Mouse (Mus musculus) kidney, adult 11 months (tissue): Measurements from ENCODE around the gene Gfpt2.
"Not testable (repeated sequence)": the region's sequence is repeated elsewhere in the genome, so short reads cannot be mapped to it uniquely, and the experiment has no call there.

ENCODE experiments used
- DNase-seq: peaks from one replicate; pipeline ENCODE4 v3.0.0; 2022

Gfpt2 gene

DNA sequence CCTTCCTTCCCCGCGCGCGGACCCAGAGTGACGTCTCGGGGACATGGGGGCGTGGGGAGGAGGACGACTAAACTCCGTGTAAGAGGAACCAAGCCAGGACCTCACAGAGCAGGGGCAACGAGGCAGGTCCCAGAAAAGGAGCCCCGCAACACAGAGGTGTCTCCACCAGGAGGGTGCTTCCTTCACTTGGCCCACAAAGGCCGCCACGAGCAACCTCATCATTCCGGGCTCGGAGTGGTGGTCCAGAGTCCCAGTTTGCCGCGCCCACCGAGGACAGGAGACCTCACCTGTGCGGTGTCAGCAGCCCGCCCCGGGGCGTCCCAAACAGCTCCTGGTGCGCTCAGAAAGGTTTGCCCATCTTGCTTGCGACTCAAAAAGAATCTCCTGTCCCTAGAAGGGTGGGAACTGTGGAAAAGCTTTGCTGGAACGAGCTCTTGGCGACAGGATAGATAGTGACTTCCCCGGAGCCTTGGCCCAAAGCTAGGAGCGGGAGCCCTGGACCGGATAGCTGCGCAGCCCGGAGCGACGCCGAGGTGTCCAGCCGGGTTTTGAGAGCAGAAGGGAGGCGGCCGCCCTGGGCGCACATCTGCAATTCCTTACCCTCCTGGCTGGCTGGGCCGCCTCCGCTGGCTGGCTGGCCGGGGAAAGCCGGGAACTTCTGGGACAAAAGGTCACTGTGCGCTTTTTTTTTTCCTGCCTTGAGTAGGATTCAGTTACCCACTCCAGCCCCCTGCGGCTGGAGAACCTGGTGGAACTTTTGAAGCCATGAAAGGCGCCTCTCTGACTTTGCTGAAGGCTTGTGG lies 565 bp downstream of the Gfpt2 start:
- DNase-seq, result peak; percentile 6

DNA sequence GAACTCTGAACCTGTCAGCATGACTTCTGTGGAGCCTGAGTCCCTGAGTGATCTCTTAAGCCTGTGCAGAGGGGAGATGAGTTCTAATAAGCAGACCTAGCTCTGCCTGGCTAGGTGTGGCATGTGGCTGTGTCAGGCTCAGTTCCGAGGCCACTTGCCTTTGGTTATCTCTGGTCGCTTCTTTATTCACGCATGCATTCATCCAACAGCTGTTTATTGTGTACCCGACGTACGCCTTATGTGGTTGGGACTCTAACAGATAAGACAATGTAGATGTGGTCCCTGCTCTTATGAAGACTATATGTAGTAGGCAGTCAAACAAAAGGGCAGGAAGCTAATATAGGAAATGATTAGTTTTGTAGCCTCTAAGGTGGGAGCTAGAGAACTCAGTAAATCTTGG lies 5.0 kb downstream of the Gfpt2 start:
- DNase-seq, result no peak

- DNase-seq, result no peak
Observed at GRCm38 (mm10) chr11:49801516-49801915, 7.5 kb downstream of the Gfpt2 start.

DNA sequence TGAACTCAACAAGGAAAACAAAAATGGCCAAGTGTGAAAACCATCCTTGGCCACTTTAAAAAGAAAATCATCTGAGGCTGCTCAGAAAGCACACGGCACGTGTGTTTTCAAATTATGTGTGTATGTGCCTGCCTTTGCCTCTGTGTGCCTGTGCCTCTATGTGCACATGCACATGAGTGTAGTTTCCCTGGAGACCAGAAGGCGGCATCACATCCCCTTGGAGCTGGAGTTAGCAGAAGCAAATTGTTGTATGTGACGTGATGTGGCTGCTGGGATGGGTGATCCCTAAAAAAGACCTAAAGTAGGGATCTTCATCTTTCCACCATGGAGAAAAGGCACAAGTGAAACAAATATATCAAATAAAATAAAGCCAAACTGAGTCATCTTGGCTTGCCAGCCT lies 9.8 kb downstream of the Gfpt2 start:
- DNase-seq, result no peak

DNA sequence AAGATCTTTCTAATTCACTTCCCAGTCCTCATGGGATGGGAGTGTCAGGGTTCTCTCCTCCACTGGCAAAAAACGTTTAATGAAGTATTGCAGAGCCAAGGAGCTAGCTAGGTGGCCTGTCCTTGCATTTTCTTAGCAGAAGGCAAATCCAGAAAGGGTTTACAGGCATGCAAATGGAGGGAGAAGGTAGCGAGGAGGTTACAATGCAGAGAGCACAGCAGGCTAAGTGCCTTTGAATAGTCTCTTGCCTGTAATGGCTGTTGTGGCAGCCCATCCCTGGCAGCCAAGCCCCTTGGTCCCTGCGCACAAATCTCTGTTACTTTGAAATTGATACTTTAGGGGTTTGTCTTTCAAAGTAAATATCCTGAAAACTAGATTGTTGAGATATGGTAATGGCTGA lies 12.2 kb downstream of the Gfpt2 start:
- DNase-seq, result no peak

GRCm38 (mm10) chr11:49808946-49809345 lies 15.0 kb downstream of the Gfpt2 start:
- no peak for DNase-seq

DNA sequence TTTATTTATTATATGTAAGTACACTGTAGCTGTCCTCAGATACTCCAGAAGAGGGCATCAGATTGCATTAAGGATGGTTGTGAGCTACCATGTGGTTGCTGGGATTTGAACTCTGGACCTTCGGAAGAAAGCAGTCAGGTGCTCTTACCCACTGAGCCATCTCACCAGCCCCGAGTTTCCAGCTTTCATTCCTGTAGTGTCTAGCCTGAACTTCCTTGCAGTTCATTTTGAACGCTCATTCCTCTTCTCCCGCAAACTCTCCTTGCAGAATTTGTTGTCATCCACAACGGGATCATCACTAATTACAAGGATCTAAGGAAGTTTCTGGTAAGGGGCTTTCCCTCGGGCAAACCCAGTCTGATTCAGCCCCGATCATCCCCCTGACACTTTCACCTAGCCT lies 16.7 kb downstream of the Gfpt2 start:
- DNase-seq, result not testable (repeated sequence)

DNA sequence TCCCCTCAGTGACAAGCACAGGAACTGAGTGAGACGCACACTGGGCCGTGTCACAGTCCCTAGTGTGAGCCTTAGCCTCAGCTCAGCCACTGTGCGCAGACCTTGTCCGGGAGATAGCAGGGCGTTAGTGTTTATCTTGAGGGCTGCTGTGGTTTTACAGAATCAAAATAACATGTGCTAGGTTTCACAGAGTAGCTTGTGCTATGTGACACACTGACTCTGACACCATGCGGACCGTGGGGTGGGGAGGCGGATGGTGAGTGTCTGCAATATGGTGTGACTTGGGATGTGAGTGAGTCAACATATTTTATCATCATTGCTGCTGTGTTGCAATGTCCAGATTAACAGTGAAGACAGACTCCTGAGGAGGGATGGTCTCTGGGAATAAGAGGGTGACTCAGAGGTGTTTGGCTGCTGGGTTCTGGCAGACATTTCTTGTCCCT lies 17.1 kb downstream of the Gfpt2 start:
- no peak for DNase-seq

GRCm38 (mm10) chr11:49811879-49812278 lies 17.9 kb downstream of the Gfpt2 start:
- no peak for DNase-seq

DNA sequence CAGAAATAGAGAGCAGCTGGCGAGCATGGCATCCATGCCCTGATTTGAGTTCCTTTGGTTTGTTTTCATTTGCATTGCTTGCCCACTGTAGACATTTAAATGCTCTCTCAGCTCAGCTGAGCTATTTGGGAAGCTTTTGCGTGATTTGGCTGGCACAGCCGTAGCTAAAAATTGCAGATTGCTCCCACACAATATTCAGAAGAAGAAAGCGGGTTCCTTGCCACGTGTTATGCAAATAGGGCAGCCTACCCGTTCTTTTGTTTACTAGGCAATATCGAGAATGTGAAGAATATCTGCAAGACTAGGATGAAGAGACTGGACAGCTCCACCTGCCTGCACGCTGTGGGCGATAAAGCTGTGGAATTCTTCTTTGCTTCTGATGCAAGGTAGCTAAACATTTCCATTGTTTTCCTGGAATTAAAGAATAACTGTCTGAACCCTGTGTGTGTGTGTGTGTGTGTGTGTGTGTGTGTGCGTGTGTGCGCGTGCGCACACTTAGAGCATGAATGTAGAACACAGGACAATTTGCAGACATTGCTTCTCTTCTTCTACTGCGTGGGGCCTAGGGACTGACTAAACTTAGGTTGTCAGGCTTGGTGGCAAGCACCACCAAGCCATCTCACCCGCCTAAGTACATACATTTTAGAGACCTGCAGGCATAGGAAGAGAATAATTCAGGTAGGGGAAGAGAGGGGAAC lies 25.0 kb downstream of the Gfpt2 start:
- no peak for DNase-seq

GRCm38 (mm10) chr11:49819676-49820075 lies 25.7 kb downstream of the Gfpt2 start:
- DNase-seq, result no peak

DNA sequence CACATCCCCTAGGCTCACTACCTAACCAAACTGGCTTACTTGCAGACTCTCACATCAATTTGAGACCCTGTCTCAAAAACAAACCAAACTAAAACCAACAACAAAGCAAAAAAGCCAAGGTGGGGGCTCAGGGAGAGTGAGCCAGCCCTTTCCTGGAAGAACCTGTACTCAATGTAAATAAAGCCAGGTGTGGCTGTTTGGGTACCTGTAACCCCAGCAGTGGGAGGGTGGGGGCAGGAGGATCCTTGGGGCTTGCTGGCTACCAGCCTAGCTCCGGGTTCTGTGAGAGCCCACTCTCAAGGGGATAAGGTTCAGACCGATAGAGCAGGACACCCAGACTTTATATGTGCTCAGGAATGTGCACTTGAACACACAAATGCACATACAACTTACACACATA lies 26.9 kb downstream of the Gfpt2 start:
- no peak for DNase-seq

GRCm38 (mm10) chr11:49821546-49821945 lies 27.6 kb downstream of the Gfpt2 start:
- DNase-seq, result no peak

GRCm38 (mm10) chr11:49822337-49822736 lies 28.4 kb downstream of the Gfpt2 start:
- DNase-seq, result no peak

GRCm38 (mm10) chr11:49824896-49825295 lies 30.9 kb downstream of the Gfpt2 start:
- DNase-seq, result peak; percentile 48

DNA sequence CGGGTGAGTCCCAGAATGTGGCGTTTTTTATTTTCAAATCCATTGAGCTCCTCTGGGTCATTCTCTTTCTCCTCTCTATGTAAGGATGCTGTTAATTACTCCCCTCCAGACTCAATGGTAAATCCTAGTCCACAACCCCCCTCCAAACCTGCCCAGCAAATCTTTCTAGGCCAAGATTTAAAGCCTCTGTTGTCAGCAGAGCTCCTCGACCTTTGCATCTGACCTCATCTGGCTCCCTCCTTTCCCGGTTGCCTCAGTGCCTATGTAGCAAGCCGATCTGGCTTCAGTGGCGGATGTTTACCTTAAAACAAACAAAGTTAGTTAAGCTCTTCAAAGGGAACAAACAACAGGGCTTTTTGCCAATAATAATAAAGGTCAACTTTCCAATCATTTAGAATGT lies 33.3 kb downstream of the Gfpt2 start:
- no peak for DNase-seq

DNA sequence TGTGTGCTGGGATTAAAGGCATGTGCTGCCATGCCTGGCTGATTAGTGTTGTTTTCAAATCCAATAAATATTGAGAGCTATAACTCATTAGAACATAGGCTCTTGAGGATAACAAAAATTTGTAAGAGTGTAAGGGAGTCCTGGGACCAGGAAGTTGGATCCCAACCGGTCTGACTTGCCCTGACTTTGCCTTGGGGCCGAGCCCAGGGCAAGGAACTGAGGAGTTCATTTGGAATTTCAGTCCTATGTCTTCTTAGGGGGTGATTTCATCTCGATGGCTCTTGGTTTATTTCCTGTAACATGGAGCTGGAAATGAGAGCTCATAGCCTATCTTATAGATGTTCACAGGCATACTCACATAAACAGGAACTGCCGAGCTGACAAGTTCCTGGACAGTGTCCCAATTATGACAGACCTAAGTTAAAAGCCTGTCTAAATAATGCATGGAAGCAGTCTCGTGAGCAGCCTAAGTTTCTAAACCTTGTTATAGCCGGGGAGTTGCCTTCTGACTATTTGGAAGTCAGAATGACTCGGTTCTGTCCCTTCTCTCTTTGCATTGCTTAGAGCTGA lies 35.3 kb downstream of the Gfpt2 start:
- DNase-seq, result no peak

DNA sequence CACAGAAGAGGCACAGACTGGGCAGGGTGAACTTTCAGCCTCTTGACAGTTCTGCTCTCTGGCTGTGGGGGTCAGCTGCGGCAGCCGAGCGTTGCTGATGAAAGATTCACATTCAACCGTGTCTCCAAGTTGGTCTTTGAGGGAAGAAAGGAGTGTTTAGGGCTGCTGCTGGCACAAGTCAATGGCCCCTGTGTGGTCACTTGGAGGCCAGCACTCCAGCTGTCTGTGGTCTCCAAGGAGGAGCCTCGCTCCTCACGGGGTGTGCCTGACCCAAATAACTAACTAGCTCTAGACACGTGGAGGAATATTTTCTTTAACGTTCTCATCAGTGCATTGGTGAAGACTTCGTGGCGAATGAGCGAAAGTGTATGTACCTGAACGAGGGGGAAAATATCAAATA lies 38.0 kb downstream of the Gfpt2 start:
- no peak for DNase-seq

DNA sequence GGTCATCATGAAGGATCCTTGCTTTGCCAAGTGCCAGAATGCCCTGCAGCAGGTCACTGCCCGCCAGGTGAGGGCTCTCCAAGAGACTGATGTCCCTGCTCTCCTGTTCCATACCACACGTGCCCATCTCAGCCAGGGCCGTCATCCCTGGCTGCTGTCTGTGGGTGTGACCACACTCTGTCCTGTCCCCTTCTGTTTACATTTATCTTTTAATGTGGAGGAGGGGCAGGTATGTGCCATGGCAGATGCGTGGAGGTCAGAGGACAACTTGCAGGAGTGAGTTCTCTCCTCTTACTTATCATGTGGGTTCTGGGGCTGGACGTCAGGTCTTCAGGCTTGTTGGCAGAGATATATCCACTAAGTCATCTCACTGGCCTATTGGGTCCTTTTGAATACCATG lies 39.0 kb downstream of the Gfpt2 start:
- no peak for DNase-seq

DNA sequence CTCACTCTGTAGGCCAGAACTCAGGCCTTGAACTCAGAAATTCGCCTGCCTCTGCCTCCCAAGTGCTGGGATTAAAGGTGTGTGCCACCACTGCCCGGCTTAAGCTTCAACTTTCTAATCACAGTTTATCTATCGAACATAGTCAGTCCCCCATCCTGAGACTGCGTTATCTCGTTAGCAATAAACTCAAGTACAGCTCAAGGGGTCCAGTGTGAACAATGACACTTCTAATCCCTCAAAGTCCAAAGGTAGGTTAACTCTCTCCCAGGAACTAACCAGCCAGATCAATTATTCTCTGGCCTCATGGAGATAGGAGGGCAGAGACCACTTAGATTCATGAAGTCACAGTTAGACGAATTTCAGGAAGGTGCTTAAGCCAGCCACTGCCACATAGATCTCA lies 40.3 kb downstream of the Gfpt2 start:
- no peak for DNase-seq

DNA sequence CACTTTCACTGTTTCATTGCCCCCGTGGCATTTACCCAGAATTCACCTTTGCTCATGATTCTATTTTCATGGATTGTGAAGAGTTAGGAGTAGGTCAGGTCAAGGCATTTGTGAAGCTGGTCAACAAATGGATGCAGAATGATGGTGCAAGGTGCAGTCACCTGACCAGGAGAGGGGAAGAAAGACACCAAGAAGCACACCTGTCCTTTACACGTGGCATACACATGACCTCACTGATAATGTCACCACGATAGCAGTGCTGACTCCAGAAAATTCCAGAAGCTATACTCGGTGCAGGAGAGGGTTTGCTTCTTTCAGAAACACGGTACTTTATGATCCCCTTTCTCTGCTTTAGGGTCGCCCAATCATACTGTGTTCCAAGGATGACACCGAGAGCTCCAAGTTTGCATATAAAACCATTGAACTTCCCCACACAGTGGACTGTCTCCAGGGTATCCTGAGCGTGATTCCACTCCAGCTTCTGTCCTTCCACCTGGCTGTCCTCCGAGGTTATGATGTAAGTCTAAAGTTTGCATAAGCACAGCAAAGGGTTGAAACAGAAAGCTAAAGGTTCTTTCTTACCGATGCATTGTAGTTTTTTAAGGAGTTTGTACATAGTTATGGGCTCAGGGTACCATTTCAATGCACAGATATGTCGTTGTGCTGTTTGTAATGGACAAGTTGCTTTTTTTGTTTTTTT lies 41.4 kb downstream of the Gfpt2 start:
- DNase-seq, result no peak

GRCm38 (mm10) chr11:49837717-49838407 lies 43.9 kb downstream of the Gfpt2 start:
- no peak for DNase-seq

GRCm38 (mm10) chr11:49840666-49841065 lies 46.7 kb downstream of the Gfpt2 start:
- DNase-seq, result peak; percentile 65
